Mouse (Mus musculus) adrenal gland, adult 8-10 months (tissue): ENCODE measurements around the gene A4gnt. TPM values are rescaled to one million over a fixed set of nuclear protein-coding genes. Genes with fewer than 3 reads are reported as not detected.
"Not testable (repeated sequence)": the region's sequence is repeated elsewhere in the genome, so short reads cannot be mapped to it uniquely, and the experiment has no call there.

Source experiments
- DNase-seq: peaks from one replicate; pipeline ENCODE4 v3.0.0; 2022
- total RNA-seq, 4 experiments: library from RNA; stranded (reverse); gene quantifications; 2 replicates each; pipeline ENCODE4 v1.2.4; 2022

Gene A4gnt
- not detected for total RNA-seq

DNA sequence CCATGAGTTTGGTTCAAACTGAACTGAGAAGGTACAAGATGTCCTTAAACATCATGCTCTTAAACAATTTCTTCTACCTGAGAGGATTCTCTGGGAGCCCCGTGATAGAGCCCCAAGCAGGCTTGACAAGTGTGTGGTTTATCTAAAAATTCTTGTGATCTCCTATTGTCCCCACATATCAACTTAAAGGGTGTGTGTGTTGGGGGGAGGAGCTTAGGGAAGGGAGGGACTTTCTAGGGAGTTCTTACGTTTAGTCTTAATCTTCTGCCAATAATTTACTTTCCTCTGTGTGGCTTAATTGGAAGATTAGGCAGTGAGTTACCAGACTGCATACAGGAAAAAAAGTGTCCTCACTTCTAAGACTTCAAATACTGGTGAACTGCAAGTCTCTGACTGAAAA lies at the start of gene A4gnt:
Gene A4gnt (plus strand): TSS at position 301 of the 400 bp plus-strand sequence.
- no peak for DNase-seq

DNA sequence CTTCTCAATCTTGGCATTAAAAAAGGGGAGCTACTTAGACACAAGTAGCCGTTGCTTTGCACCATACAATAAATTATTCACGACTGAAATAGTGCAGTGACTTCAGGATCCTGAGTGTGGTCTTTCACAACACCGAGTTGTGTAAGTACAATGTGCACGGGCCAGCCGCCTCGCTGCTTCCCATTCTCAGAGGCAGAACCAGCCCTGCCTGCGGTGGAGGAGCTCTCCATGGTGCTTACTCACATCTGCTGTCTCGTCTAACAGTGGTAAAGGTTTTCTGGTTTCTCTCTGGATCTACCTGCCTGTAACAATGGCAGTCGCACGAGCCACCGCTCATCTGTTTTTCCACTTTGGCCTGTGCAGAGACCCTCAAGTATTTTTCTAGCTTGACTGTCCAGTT lies 48.6 kb upstream of the A4gnt start:
- peak; percentile 69 for DNase-seq

DNA sequence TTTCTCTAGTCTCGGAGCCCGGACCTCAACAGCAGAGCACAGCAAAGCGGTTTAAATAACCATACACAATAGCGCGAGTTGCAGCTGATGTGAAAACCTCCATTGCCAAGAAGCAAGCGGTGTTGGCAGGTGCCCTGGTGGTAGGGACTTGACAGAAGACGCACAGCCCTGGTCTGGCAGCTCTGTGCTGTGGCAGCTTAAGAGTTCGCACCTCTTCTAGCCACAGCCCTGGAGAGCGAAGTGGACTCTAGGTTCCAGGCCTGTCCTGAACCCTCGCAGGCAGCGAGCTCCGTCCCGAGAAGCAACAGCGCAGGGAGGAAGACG lies 44.3 kb upstream of the A4gnt start:
- no peak for DNase-seq

GRCm38 (mm10) chr9:99568347-99569070 lies 43.8 kb upstream of the A4gnt start, which contains the start of gene Armc8:
Armc8 (minus strand) TSS chr9:99568899.
- peak; percentile 89 for DNase-seq

- DNase-seq = no peak
Measured at GRCm38 (mm10) chr9:99569071-99569397, 43.3 kb upstream of the A4gnt start.

DNA sequence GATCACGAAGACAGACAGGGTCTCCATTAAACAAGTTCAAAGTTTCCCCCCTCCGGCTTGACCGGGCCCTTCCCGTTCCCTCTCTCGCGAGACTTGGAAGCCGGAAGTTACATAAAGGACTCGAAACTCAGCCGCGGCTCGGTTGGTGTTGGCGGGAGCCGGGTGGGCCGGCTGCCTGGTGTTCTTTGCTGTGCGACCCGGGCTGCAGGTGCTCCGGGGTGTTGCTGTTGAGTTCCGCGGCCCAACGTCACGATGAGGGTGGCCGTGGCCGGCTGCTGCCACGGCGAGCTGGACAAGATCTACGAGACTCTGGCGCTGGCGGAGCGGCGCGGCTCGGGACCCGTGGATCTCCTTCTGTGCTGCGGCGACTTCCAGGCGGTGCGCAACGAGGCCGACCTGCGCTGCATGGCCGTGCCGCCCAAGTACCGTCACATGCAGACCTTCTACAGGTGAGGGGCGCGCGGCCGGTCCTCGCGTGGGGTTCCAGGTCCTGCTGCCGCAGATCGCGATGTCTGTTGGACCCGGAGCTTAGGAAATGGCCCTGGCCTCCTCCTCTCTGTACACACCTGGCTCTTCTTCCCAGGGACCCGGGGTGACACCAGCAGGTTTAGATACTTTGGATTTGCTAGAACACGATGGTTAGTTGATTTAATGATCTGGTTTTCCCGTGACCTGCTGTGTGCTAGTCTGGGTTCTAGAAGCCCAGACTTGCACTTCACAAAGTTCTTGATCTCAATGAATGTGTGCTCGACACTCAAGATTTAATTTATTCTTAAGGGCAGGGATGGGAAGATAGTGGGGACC lies 36.4 kb upstream of the A4gnt start, which contains the start of gene Dbr1:
Gene Dbr1 (plus strand): TSS at position 123 of the 804 bp plus-strand sequence.
- peak; percentile 89 for DNase-seq

- DNase-seq = no peak
Measured at GRCm38 (mm10) chr9:99580655-99581054, 31.6 kb upstream of the A4gnt start.

DNA sequence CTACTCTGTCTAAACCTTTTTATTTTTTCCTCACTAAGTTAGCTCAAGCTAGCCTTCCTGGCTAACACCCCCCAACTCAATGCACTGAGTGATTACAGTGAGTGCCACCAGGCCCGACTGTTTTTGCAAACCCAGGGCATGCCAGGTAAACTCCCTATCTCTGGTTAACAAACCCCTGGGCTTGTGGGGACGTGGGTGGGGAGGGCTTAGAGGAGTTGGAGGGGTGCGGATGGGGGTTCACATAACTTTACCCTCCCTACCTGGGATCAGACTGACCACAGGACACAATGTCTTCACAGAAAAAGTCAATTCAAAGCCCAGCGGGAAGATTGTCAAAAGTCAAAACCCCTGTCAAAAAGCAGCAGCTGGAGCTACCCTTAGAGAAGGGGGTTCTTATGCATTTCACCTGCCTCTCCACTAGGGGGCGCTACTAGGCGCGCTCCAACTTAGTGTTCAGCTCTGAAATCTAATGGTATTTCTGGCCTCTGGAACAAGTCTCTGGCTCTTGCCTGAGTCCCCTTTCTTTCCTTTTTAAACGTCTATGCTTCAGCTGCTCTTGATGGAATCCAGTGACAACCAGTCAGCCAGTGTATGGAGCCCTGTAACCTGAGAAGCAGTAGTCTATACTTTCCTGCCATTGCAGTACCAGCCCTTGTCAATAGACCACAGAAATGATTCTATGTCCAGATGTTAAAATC lies 24.6 kb upstream of the A4gnt start:
- DNase-seq = peak; percentile 23

GRCm38 (mm10) chr9:99591144-99591543 lies 21.2 kb upstream of the A4gnt start:
- DNase-seq = no peak

- not testable (repeated sequence) for DNase-seq
Measured at GRCm38 (mm10) chr9:99599127-99599526, 13.2 kb upstream of the A4gnt start.

GRCm38 (mm10) chr9:99603566-99603965 lies 8.7 kb upstream of the A4gnt start:
- no peak for DNase-seq

DNA sequence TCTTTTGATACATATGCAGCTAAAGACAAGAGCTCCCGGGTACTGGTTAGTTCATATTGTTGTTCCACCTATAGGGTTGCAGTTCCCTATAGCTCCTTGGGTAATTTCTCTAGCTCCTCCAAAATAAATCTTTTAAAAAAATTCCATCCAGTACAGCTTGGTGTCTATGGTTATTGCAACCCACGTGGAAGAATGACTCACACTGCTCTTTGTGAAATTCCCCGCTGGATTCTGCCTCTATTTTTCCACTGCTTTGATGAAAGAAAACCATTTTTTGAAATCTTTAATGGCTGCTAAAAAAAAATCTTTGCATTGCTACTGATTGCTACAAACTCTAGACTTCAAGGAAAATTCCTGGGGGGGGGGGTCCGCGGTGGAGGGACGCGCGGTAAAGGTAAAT lies 7.4 kb downstream of the A4gnt start:
- DNase-seq = no peak

- no peak for DNase-seq
Measured at GRCm38 (mm10) chr9:99620196-99620595, 7.9 kb downstream of the A4gnt start.

GRCm38 (mm10) chr9:99622034-99622433 lies 9.7 kb downstream of the A4gnt start:
- no peak for DNase-seq

- DNase-seq = no peak
Measured at GRCm38 (mm10) chr9:99622966-99623365, 10.7 kb downstream of the A4gnt start.

DNA sequence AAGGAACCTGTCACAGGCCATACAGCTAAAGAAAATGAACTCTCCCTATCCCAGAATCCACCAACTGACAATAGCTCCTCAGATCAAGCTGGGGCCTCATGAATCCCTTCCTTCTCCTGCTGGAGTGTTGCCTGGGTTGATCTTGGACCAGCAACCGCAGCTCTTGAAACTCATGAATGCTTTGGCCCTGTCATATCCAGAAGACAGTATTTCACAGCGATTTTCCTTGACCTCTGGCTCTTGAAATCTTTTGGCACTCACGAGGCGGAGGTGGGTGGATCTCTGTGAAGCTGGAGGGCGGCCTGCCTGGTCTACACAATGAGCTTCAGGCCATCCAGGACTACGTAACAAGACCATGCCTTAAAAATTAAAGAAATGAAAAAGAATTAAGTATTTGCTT lies 11.8 kb downstream of the A4gnt start:
- peak; percentile 66 for DNase-seq

GRCm38 (mm10) chr9:99628581-99628980 lies 16.3 kb downstream of the A4gnt start:
- DNase-seq = no peak

GRCm38 (mm10) chr9:99629281-99630011 lies 17.1 kb downstream of the A4gnt start, which contains the start of gene Dzip1l:
Dzip1l (plus strand) TSS chr9:99629496.
- peak; percentile 49 for DNase-seq

- DNase-seq = no peak
Measured at GRCm38 (mm10) chr9:99630071-99630470, 17.8 kb downstream of the A4gnt start.

DNA sequence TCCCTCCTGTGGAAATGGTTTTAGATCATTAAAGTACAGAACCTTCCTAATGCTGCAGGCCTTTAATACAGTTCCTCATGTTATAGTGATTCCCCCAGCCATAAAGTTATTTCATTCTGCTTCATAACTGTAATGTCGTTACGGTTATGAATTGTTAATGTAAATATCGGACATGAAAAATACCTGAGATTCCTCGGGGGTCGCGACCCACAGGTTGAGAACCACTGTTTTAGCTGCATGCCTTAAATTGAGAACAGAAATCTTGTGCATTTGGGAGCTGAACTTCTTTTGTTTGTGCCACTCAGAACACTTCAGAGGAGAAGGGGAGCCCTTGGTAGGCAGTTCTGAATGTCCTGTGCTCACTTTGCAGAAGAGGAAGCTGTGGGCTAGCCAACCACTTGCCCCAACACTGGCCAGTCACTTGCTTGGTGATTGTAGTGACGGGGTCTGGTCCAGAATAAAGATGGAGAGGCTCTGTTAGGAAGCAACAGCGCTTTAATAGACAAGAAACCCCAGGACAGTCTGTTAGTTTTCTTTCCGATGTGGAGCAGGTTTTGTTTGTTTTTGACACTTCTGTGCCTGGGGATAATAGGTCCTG lies 18.3 kb downstream of the A4gnt start:
- DNase-seq = no peak

- DNase-seq = no peak
Measured at GRCm38 (mm10) chr9:99631781-99632180, 19.5 kb downstream of the A4gnt start.

- no peak for DNase-seq
Measured at GRCm38 (mm10) chr9:99632264-99632663, 20.0 kb downstream of the A4gnt start.
